Mouse (Mus musculus) stomach, postnatal 0 days (tissue): ENCODE results near the gene Rfx8.

Experiments
- CTCF ChIP-seq: IDR thresholded peaks from 2 replicates; pipeline ENCODE4 v1.5.1; 2016; ENCODE audit warnings: antibody characterized with exemption, low read depth, mild to moderate bottlenecking, moderate library complexity
- EP300 ChIP-seq: optimal IDR thresholded peaks from 2 replicates; pipeline ENCODE3; 2016; ENCODE audit warnings: antibody characterized with exemption

DNA sequence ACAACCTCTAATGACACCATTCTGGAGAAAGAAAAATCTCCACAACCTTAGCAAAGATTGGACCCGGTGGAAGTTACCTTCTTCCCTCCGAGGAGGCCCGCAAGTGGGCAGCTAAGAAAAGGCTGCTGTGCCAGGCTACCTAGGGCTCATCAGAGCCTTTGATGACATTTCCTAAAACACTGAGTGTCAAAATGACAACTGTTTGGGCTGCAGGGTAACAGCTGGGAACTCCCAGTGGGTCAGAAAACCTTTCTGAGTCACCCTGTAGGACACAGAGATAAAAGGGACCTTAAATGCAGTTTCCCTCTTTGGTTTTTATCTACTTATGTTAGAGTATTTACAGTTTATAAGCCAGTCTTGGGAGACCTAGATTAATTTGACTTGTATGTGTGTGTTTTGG is 6.1 kb downstream of the Rfx8 start:
- TF ChIP-seq CTCF: no peak
- no peak for TF ChIP-seq EP300
